Mouse (Mus musculus) ovary, postnatal 14 days (tissue): ENCODE measurements around the gene Nxt1.
A peak's percentile ranks its signal among the peaks of the same experiment; 100 is the strongest.

ENCODE experiments used
- DNase-seq: peaks from one replicate; pipeline ENCODE4 v3.0.0; 2022; ENCODE audit warnings: low spot score

Nxt1 gene

GRCm38 (mm10) chr2:148672199-148673096 is at the start of gene Nxt1:
Nxt1 (plus strand) TSS chr2:148672601.
- DNase-seq, result peak; percentile 100

GRCm38 (mm10) chr2:148623067-148623466 is 49.3 kb upstream of the Nxt1 start:
- DNase-seq, result no peak

- no peak for DNase-seq
These were observed 47.9 kb upstream of the Nxt1 start for GRCm38 (mm10) chr2:148624484-148624883.

DNA sequence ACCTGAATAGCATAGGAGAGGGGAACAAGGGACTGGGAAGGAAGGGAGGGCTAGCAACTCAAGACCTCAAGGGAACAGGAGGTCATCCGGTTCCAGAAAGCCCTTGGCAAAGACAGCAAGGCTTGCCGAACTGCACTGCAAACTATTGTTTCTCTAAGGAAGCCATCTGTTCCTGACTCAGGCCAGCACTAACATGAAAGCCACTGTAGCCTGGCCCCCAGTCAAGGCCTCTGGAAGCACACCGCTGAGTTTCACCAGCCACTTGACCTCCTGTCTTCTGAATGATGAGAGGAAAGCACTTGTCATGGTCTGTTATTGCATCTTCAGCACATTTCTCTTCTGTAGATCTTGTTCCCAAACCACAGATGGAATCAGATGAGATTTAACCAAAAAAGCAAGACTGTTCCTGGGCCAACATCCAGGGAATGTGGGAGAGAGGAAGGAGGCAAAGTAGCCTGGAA is 45.4 kb upstream of the Nxt1 start:
- DNase-seq, result peak; percentile 13

DNA sequence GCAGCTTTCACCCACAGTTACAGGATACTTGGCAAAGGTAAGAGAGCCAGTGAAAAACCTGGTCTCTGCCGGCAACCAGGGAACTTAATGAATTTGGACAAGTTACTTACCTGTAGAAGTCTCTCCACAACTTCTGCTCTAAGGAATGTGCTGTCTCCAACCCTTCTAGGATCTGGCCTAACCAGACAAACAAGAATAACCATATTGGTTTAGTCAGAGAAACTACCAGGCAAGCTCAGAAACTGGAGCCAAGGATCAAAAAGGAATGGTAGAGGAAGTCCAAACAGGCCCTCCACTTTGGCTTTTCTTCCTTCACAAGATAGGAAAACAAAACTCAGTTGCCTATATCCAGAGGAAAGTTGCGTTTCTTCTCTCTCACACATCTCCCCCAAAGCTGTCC is 41.4 kb upstream of the Nxt1 start:
- no peak for DNase-seq

- DNase-seq, result no peak
These were observed 40.8 kb upstream of the Nxt1 start for GRCm38 (mm10) chr2:148631602-148632001.

DNA sequence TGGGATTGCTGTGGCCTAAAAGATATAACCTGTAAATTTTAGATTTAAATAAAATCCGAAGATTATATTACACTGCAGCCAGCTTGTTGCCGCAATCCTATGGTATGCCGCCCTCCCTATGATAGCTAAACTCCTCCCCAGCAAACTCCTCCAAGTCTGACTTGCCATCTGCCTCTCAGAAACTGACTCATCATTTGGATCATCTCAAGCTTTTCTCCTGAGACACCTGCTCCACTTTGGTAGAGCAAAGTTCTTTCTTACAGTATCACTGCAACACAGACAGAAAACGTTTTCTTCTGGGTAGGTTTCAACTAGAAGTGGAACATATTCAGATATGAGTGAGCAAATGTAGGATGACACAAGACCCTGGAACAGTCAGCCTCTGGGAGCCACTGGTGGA is 37.9 kb upstream of the Nxt1 start:
- DNase-seq, result no peak

GRCm38 (mm10) chr2:148642610-148643370 is 29.6 kb upstream of the Nxt1 start:
- no peak for DNase-seq

- DNase-seq, result no peak
These were observed 27.9 kb upstream of the Nxt1 start for GRCm38 (mm10) chr2:148644421-148645000.

- no peak for DNase-seq
These were observed 21.6 kb upstream of the Nxt1 start for GRCm38 (mm10) chr2:148650587-148651357.

- peak; percentile 54 for DNase-seq
These were observed 17.4 kb upstream of the Nxt1 start for GRCm38 (mm10) chr2:148654961-148655360.

DNA sequence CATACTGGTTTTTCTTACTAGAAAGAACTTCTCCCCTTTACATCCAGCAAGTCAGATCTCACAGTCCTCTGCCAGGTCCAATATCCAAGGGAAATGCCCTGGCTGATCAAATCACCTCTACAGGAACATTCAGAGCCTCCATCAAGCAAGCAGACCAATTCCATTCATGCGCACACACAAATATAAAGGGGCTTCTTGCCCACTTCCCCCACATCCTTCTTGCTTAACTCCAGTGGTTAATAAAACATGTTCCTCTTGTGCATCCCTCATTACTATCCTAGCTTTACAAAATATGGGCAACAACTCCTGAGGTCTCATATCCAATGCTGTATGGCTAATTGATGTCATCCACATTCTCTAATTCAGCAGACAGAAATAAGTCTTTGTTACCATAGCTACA is 8.9 kb upstream of the Nxt1 start:
- DNase-seq, result no peak

- DNase-seq, result peak; percentile 64
These were observed 5.4 kb downstream of the Nxt1 start for GRCm38 (mm10) chr2:148677801-148678200.

DNA sequence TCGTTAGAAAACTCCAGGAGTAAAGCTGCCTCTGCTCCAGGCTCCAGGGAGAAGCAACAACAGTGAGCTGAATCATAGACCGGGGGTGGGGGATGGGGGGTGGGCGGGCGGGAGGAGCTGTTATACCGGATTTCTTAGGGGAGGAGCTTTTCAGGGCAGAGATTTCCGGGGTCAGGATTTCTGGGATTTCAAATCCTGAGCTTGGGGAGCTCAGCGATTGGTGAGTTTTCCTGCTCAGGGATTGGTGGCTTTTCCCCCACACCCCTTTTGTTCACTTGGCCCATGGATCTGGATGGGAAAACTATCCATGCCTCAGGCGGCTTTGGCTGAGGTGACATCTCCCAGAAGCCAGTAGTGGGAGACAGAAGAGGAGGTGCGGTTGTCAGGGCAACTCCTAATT is 6.9 kb downstream of the Nxt1 start:
- DNase-seq, result peak; percentile 25

DNA sequence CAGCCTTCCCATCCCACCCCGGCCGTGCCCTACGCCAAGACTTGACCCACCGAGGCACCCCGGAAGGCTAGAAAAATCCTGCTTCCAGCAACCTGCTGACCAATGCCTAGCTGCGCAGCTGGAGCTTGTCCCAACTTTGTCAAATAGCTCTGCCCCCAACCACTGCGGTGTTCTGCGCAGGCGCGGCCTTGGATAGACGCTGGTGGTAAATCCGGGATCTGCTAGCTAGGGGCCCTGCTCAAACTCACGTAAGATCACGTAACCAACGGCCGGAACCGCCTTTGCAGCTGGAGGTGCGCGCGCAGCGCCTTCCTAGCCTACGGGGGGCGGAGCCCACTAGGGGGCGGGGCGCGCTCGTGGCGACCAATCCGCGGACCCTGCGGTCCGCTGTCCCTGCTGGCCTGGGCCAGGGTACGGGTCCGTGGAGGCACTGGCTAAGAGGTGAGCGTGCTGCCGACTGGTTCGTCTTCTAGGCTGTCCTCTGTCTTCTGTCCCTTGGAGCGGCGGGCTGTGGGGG is 8.4 kb downstream of the Nxt1 start, which contains the start of gene Gzf1:
Gene Gzf1, plus strand, starts transcription at position 249 of the 517 bp plus-strand sequence.
- peak; percentile 99 for DNase-seq

- DNase-seq, result peak; percentile 30
These were observed 9.1 kb downstream of the Nxt1 start for GRCm38 (mm10) chr2:148681461-148681891.

GRCm38 (mm10) chr2:148683031-148683430 is 10.6 kb downstream of the Nxt1 start:
- DNase-seq, result no peak

GRCm38 (mm10) chr2:148684972-148685371 is 12.6 kb downstream of the Nxt1 start:
- DNase-seq, result no peak

- no peak for DNase-seq
These were observed 13.3 kb downstream of the Nxt1 start for GRCm38 (mm10) chr2:148685709-148686108.

- DNase-seq, result no peak
These were observed 14.5 kb downstream of the Nxt1 start for GRCm38 (mm10) chr2:148686862-148687261.

DNA sequence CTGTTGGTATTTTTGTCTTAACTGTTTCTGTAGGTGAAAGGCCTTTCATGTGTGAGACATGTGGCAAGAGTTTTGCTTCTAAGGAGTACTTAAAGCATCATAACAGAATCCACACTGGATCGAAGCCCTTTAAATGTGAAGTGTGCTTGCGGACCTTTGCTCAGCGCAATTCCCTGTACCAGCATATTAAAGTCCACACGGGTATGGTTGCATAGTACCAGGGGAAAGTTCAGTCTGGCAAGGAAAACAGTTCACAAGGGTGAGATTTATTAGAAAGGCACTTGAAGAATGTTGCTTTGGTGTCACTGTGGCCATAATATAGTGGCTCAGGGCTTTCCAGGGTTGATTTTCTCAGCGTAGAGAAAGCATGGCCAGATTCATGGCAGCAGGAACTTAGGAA is 15.6 kb downstream of the Nxt1 start:
- no peak for DNase-seq
